Mouse (Mus musculus): ENCODE data around the gene Rnf167.

DNA sequence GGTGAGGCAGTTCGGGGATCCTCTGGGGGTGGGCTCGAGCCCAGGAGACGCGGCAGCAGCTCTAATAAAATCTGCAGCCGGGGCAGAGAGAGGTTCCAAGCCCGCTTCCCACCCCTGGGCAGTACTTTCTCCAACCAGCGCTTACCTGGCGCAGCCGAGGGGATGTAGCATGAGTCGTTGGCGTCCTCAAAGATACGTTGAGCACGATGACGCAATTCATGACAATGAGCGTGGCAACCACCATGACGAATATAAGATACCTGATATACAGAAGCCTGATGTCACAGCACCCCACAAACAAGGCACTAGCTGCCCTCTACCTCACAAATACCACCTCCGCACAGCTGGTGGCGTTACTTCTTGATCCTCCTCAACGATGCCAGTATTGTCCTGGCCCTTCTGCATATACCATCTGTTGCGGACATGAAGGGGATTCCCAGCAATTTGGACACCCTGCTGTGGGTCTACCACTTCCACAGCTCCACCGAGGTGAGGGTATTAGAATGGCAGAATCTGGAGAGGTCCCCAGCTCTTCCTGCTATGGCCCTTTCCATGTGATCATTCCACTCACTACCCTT is 31.4 kb upstream of the Rnf167 start, which contains the start of gene 4930544D05Rik:
- no peak for TF ChIP-seq CTCF (IDR thresholded peaks at IDR 0.05; ENCODE audit: low read depth, low read length)
- no peak for TF ChIP-seq POLR2A (IDR thresholded peaks at IDR 0.05; ENCODE audit: extremely low read depth, insufficient read depth, low read length)

Data from liver, adult 2 months (tissue).